Mouse (Mus musculus) kidney, adult 8-10 months (tissue): ENCODE results near the gene Gm4027.
"Not testable (repeated sequence)": the region's sequence is repeated elsewhere in the genome, so short reads cannot be mapped to it uniquely, and the experiment has no call there.

Experiments
- DNase-seq, 2 experiments: peaks; one replicate each; pipeline ENCODE4 v3.0.0; 2022

The Gm4027 gene

DNA sequence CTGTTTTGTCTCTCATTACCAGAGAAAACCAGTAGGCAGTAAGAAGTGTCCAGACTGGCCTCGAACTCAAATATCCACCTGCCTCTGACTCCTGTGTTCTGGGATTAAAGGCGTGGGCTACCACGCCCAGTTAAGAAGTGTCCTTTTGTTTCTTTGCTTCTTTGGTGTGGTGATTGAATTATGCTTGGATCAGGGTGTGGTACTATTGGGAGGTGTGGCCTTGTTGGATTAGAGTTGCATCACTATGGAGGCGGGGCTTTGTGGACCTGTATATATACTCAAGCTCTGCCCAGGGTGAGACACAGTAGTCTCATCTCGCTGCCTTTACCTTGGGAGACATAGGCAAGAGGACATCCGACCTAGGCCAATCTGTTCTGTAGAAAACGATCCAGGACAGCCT is at the start of gene Gm4027:
TSS of gene Gm4027 (plus strand) at position 301 of the 400 bp plus-strand sequence.
- DNase-seq = not testable (repeated sequence)

DNA sequence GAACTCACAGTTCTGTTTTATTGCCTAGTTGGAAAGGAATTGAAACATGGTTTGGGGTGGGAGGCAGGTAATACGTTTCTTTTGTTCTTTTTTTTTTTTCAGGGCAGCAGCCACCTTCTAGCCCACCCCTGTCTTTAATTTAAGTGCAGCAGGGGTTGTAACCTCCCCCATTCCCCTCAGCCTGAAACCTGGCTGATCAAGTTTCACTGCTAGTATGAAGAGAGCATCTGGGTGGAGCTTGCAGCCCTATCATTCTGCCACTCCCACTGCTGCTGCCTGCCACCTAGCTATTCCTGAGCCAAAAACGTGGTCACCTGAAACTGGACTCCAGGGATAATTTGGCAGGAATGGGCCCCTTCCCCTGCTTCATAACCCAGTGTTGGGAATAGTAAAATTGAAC is 17.3 kb upstream of the Gm4027 start:
- DNase-seq = not testable (repeated sequence)

DNA sequence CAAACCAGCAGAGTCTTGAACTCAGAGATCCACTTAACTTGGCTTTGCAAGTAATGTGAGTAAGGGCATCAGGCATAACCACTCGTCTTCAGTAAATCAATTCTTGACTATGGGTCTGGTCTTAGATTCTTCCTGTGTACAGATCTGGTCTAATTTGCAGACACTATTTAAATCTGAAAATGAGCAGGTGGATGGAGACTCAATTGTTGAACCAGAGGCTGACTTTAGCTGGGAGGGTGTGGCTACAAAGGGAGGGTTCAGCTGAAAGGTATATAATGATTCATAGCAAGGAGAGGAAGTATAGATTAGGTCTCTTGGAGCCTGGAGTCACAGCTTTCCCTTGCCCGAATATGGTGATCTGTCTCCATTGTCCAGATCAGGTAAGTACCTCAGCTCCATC is 16.3 kb upstream of the Gm4027 start, which contains the start of gene Oog1:
TSS of gene Oog1 (plus strand) at position 301 of the 400 bp plus-strand sequence.
- not testable (repeated sequence) for DNase-seq

DNA sequence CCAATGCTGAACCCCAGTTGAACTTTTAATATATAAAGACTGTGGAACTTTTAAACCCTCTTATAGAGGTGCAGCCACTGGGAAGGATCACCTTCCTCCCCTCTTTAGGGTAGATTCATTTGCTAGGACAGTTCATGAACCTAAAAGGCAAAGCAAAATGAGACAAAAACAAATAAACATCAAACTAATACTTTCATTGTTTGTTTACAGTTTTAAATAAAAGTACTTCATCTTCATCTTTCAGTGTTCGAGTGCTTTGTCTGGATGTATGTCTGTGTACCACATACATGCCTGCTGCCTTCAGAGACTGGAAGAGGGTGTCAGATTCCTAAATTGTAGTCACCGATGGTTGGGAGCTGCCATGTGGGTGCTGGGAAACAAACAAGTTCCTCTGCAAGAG is 25.9 kb downstream of the Gm4027 start, which contains the start of gene Gm16381:
TSS of gene Gm16381 (minus strand) at position 101 of the 400 bp plus-strand sequence.
- DNase-seq = not testable (repeated sequence)

DNA sequence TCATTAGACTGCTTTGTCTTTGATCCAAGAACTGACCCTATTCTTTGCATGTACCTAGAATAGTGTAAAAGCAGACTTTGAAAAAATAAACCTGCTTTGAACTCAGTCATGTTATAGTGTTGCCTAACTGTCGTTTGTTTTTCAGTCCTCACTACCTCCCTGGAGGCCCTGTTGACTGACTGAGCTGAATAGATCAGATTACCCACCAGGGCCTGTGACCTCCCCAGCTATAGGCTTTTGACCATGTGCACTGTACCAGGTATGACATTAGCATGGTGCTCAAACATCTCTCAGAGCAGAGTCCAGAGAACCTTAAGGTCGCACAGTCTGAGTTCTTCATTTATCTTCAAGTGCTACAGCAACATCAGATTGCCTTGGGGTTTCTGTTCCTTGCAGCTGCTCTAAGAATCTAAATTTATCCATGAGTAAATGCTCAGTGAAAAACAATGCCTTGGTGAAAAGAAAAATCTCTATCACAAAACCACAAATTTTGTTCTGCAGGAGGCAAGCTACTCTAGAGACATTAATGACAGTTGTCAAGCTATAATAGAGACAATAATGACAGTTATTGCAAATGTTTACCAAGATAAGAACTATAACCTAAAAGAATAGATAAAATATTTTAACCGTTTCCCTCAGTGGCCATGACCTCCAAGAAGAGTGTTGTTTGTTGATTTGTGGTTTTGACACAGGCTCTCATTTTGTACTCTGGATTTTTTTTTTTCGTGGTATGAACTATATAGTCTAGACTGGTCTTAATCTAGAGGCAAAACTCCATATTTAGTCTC is 34.4 kb downstream of the Gm4027 start:
- not testable (repeated sequence) for DNase-seq
